Mouse (Mus musculus) small intestine, adult 10 weeks (tissue): ENCODE results near the gene Pam. TPM values are rescaled to one million over a fixed set of nuclear protein-coding genes. Genes with fewer than 3 reads are reported as not detected.

ENCODE experiments used
- polyA plus RNA-seq: library from polyadenylated mRNA; stranded (reverse); fragments of 350-450 nt; fragmentation: Illumina TruSeq; extraction: RNeasy Lipid Tissue Mini Kit (QIAGEN cat#74804); gene quantifications from one replicate; pipeline ENCODE4 v1.2.3, GENCODE M21; 2014; ENCODE audit warnings: low replicate concordance

Pam gene
- polyA plus RNA-seq = 25.4 TPM

GRCm38 (mm10) chr1:98095246-98095990 is at the start of gene Pam:
Gene Pam (minus strand): TSS chr1:98095646.

GRCm38 (mm10) chr1:97769904-97770753 is 325.3 kb downstream of the Pam start, which contains the start of the genes Gin1 and Ppip5k2:
Gene Gin1 (plus strand): TSS chr1:97770172.
Gene Ppip5k2 (minus strand): TSS chr1:97770411.

